Mouse (Mus musculus) liver, embryonic 16.5 days (tissue): Measurements from ENCODE around the gene Chst11. TPM values are rescaled to one million over a fixed set of nuclear protein-coding genes. Genes with fewer than 3 reads are reported as not detected.

Experiments used
- ATAC-seq: fragments of 200-750 bp; cut with Nextera tagmentation; 2 replicates; pipeline ENCODE4 v1.8.0; 2017; ENCODE audit warnings: low read depth, mild to moderate bottlenecking, moderate number of reproducible peaks, moderate library complexity
- H3K27ac ChIP-seq: fragments of 300-500 bp; sonication (generic); 2 replicates; pipeline ENCODE4 v1.5.1; 2014; ENCODE audit warnings: mild to moderate bottlenecking, low read length
- H3K27me3 ChIP-seq: fragments of 300-500 bp; sonication (generic); 2 replicates; pipeline ENCODE4 v1.6.1; 2014; ENCODE audit warnings: low read depth, low read length, mixed read lengths; ENCODE audit not compliant: control insufficient read depth, insufficient read depth
- H3K36me3 ChIP-seq: fragments of 300-500 bp; sonication (generic); 2 replicates; pipeline ENCODE4 v1.6.1; 2014; ENCODE audit warnings: mild to moderate bottlenecking; ENCODE audit not compliant: control insufficient read depth, insufficient read depth
- H3K4me1 ChIP-seq: fragments of 300-500 bp; sonication (generic); 2 replicates; pipeline ENCODE4 v1.6.1; 2014; ENCODE audit warnings: low read depth, low read length, mixed read lengths; ENCODE audit not compliant: control insufficient read depth
- H3K4me2 ChIP-seq: fragments of 300-500 bp; sonication (generic); 2 replicates; pipeline ENCODE4 v1.6.1; 2014; ENCODE audit warnings: low read depth, low read length, mixed read lengths
- H3K4me3 ChIP-seq: fragments of 300-500 bp; sonication (generic); 2 replicates; pipeline ENCODE4 v1.5.1; 2014; ENCODE audit warnings: low read depth, mild to moderate bottlenecking, low read length
- H3K9ac ChIP-seq: fragments of 300-500 bp; sonication (generic); 2 replicates; pipeline ENCODE4 v1.6.1; 2014; ENCODE audit warnings: low read depth, low read length
- H3K9me3 ChIP-seq: fragments of 300-500 bp; sonication (generic); replicated peaks from 2 replicates; pipeline ENCODE4 v1.6.1; 2016; ENCODE audit warnings: low read length; ENCODE audit not compliant: control insufficient read depth
- WGBS: fragments of 180-500 bp; shearing (Covaris S2); extraction: QIAGEN DNeasy Blood & Tissue Kit; methylation state at CpG from one replicate; pipeline ENCODE4 v1.1.7; 2014; ENCODE audit not compliant: insufficient replicate concordance; 5-methylcytosine and 5-hydroxymethylcytosine counted together
- polyA plus RNA-seq: library from polyadenylated mRNA; unstranded; fragments of >200 nt; fragmentation: Nextera tagmentation; extraction: Ambion mirVana; gene quantifications from 2 replicates; pipeline ENCODE4 v1.2.1, GENCODE M21; 2015

Gene Chst11
- polyA plus RNA-seq, 1 experiment from 2014 or later, result 1.0 TPM

GRCm38 (mm10) chr10:83083946-83084345 is 98.6 kb downstream of the Chst11 start:
- H3K4me2 ChIP-seq, result no peak overlapping the region
- 18% methylated on average over 9 of the region's 9 CpGs for WGBS
- no peak overlapping the region for H3K9ac ChIP-seq
- no peak overlapping the region for H3K27ac ChIP-seq
- ATAC-seq, result no peak
- H3K9me3 ChIP-seq, result no peaks in the 10 kb centered on the region
- peaks cover 34% of the 10 kb centered on the region for H3K4me1 ChIP-seq
- no peak overlapping the region for H3K4me3 ChIP-seq
- H3K36me3 ChIP-seq, result no peaks in the 10 kb centered on the region
- no peaks in the 10 kb centered on the region for H3K27me3 ChIP-seq

- H3K27ac ChIP-seq, result no peak overlapping the region
- no peak overlapping the region for H3K4me3 ChIP-seq
- 78% methylated on average over 7 of the region's 7 CpGs for WGBS
- ATAC-seq, result no peak
- H3K4me1 ChIP-seq, result peaks cover 9% of the 10 kb centered on the region
- H3K9me3 ChIP-seq, result no peaks in the 10 kb centered on the region
- H3K27me3 ChIP-seq, result no peaks in the 10 kb centered on the region
- H3K36me3 ChIP-seq, result no peaks in the 10 kb centered on the region
- H3K9ac ChIP-seq, result no peak overlapping the region
- no peak overlapping the region for H3K4me2 ChIP-seq
Observed at GRCm38 (mm10) chr10:83088318-83088717, 103.0 kb downstream of the Chst11 start.

DNA sequence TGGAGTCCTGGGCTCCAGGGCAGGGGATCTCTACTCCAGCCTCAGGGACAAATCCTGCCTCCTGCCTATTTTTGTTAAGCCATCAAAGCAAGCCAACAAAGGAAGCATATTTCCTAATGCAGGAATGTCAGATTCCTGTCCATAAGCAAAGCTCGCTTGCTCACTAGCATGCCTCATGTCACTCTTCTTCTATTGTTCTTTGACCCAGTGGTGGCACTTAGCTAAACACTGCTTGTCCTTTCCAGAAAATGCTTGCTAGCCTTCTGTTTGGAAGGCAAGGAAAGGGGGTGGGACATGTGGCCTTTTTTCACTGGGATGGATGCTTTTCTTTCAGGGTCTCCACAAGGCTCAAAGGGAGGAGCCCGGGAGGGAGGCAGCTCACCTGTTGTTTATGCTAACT is 103.5 kb downstream of the Chst11 start:
- Histone ChIP-seq H3K9me3 (no peaks in the 10 kb centered on the region), H3K4me2 (no peak overlapping the region), H3K27ac (no peak overlapping the region), H3K27me3 (no peaks in the 10 kb centered on the region), H3K4me1 (peaks cover 4% of the 10 kb centered on the region), H3K36me3 (no peaks in the 10 kb centered on the region), H3K4me3 (no peak overlapping the region), H3K9ac (no peak overlapping the region)
- ATAC-seq, result no peak
- WGBS, result 76% methylated on average over 2 of the region's 2 CpGs

DNA sequence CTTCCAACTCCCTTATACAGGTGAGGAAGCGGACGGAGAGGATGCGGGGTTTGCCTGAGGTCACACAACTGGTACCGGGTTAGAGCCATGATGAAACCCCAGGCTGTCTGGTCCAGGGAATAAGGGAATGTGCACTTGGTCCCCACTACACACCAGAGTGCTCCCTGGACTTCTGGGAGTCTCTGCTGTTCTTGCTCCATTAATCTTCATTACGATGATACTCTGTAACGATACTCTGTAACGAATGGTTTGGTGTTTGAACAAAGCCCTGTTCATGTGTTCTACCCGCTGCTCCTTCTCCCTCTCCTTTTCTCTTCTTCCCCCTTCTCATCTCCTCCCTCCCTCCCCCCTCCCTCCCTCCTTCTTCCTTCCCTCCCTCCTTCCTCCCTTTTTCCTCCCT is 104.9 kb downstream of the Chst11 start:
- no peaks in the 10 kb centered on the region for H3K36me3 ChIP-seq
- no peak overlapping the region for H3K4me2 ChIP-seq
- H3K9ac ChIP-seq, result no peak overlapping the region
- no peak for ATAC-seq
- H3K27me3 ChIP-seq, result no peaks in the 10 kb centered on the region
- no peak overlapping the region for H3K4me3 ChIP-seq
- H3K9me3 ChIP-seq, result no peaks in the 10 kb centered on the region
- WGBS, result 84% methylated on average over 8 of the region's 8 CpGs
- no peak overlapping the region for H3K27ac ChIP-seq
- H3K4me1 ChIP-seq, result no peaks in the 10 kb centered on the region

DNA sequence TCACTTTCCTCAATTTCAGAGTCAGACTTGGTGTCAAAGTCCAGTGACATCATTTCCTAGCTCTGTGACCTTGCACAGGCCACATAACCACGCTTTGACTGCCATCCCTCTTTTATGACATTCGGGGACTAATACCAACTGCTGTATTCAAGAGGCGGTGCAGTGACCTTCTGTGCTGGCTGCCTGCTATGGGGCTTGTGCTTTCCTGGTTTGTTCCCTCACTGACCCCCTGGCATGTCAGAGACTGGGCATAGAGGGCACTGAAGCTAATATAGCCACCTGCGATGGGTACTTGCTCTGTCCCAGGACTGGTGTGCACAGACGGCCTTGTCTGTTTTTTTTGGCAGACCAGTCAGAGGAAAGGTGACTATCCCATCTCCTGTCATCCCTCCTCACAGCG is 108.4 kb downstream of the Chst11 start:
- Histone ChIP-seq H3K9me3 (no peaks in the 10 kb centered on the region), H3K27ac (no peak overlapping the region), H3K4me1 (no peaks in the 10 kb centered on the region), H3K4me2 (no peak overlapping the region), H3K27me3 (no peaks in the 10 kb centered on the region), H3K9ac (no peak overlapping the region), H3K4me3 (no peak overlapping the region), H3K36me3 (no peaks in the 10 kb centered on the region)
- no peak for ATAC-seq
- 66% methylated on average over 6 of the region's 6 CpGs for WGBS

DNA sequence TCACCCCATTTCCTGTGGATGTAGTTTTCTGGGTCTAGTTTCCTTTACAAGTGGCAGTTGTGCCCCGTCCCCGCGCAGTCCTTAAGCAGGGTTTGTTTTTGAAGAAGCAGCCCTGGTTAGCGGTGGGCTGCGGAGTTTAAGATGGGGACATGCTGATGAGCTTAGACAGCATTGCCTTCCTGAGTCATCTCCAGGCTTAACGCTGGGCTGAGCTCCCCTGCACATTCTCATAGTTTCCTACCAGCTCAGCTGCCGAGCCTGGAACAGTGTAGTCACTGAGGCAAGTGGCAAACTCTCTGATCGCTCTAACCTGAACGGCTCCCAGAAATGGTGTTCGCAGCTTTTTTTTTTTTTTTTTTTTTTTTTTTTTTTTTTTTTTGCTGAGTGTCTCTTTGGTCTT is 109.0 kb downstream of the Chst11 start:
- Histone ChIP-seq H3K9ac (no peak overlapping the region), H3K4me3 (no peak overlapping the region), H3K27ac (no peak overlapping the region), H3K36me3 (no peaks in the 10 kb centered on the region), H3K4me1 (no peaks in the 10 kb centered on the region), H3K27me3 (no peaks in the 10 kb centered on the region), H3K9me3 (no peaks in the 10 kb centered on the region), H3K4me2 (no peak overlapping the region)
- 60% methylated on average over 10 of the region's 10 CpGs for WGBS
- ATAC-seq, result no peak

DNA sequence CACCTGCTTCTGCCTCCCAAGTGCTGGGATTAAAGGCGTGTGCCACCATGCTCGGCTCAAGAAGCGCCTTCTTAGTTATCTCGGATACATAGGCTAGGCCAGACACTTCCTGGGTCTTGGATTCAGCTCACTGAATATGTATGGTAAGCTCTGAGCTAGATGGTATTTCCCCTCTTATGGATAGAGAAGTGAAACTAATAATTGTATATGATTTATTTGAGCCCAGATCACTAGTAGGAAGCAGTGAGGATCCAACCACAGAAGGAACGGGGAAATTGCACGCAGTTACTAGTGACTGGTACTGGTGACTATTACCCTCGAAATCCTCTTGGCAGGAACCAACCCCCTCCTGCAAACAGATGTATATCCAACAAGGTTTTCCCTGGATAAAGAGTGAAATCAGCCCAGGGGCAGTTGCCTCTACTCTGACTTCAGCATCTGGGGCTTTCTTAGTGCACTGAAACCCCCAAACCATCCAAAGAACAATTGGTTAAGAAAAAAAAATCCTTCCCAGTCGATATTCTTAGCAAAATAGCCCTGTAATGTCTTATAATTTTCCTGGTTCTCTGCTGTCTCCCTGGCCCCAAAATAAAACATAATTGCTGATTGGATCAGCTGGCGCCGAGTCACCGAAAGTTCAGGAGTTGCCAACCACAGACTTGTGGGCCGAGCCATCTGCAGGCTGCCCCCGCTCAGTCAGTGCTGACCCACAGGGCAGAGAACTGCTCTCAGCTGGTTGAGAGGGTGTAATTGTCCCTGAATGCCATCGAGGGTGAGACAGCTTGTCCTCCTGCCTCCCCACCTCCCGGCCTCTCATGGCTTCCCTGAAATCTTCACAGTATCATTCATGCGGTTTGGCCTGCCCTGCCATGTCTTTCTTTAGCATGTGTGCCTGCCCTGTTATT is 109.8 kb downstream of the Chst11 start:
- Histone ChIP-seq H3K4me2 (no peak overlapping the region), H3K36me3 (no peaks in the 10 kb centered on the region), H3K9ac (no peak overlapping the region), H3K27me3 (no peaks in the 10 kb centered on the region), H3K27ac (no peak overlapping the region), H3K9me3 (no peaks in the 10 kb centered on the region), H3K4me1 (no peaks in the 10 kb centered on the region), H3K4me3 (no peak overlapping the region)
- WGBS, result 53% methylated on average over 16 of the region's 16 CpGs
- no peak for ATAC-seq

DNA sequence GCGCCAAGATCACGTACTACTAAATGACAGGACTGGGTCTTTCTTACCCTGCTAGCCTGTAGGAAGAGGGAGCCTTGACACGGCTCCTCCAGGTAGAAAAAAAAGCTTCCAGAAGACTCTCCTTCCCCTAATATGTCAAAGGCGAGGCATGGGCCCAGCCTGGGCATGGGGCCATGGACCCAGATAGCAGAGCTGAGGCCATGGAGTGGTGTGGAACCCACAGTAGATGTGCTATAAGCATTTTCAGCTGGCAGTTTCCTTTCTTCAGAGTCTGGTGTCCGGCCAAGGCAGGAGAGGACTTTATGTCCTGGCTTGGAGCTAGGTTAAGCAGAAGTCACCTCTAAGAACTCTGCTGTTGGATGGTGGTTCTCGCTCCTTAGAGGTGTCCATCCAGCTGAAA is 111.0 kb downstream of the Chst11 start:
- 71% methylated on average over 6 of the region's 6 CpGs for WGBS
- Histone ChIP-seq H3K9me3 (no peaks in the 10 kb centered on the region), H3K4me3 (no peak overlapping the region), H3K4me1 (no peaks in the 10 kb centered on the region), H3K36me3 (no peaks in the 10 kb centered on the region), H3K27me3 (no peaks in the 10 kb centered on the region), H3K4me2 (no peak overlapping the region), H3K27ac (no peak overlapping the region), H3K9ac (no peak overlapping the region)
- ATAC-seq, result no peak

GRCm38 (mm10) chr10:83098940-83099339 is 113.6 kb downstream of the Chst11 start:
- no peak for ATAC-seq
- H3K4me2 ChIP-seq, result no peak overlapping the region
- H3K4me1 ChIP-seq, result no peaks in the 10 kb centered on the region; the same call in 1 of the 2 replicates
- no peaks in the 10 kb centered on the region for H3K9me3 ChIP-seq
- no peaks in the 10 kb centered on the region for H3K27me3 ChIP-seq
- H3K9ac ChIP-seq, result no peak overlapping the region
- H3K4me3 ChIP-seq, result no peak overlapping the region
- no peaks in the 10 kb centered on the region for H3K36me3 ChIP-seq
- 77% methylated on average over 10 of the region's 10 CpGs for WGBS
- no peak overlapping the region for H3K27ac ChIP-seq
